In the genomic region with DNA sequence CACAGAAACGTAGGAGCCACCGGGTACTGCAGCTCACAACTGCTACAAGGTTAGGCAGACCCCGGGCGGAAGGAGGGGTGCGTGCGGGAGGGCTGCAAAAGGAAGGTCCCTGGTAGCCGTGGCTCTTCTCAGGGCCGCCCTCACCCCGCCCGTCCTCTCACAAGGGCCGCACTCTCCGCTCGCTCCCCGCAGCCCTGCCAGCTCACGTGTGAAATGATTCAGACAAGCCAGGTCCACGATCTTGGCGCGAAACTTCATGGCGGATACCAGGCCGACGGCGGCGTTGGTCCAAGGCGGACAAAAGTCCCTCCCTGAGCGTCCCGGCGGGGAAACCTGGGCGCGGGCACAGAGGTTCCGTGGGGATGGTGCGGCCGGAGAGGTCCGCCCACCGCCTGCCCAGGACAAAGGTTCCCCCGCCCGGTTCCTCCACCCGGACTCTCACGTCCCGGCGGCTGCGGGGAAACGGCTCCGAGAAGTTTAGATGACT, we compare ENCODE assay signal across 8 mouse cellular contexts. TPM values are rescaled to one million over a fixed set of nuclear protein-coding genes. Genes with fewer than 3 reads are reported as not detected.
DNase-seq lines count a peak whose midpoint lies in the region; ATAC-seq lines count a peak whose summit lies in the region.

A gene (minus strand): TSS at position 339 of the 487 bp plus-strand sequence.

- H3K36me3 ChIP-seq in heart, embryonic 13.5 days: peaks cover 26% of the 10 kb centered on the region
- peaks cover 28% of the 10 kb centered on the region for H3K36me3 ChIP-seq in liver, embryonic 12.5 days
- H3K36me3 ChIP-seq in stomach, embryonic 15.5 days: peaks cover 6% of the 10 kb centered on the region; the same call in 1 of the 2 replicates

- peak within 1 kb of the TSS; percentile 95 for H3K27ac ChIP-seq in heart, embryonic 13.5 days (replicated peaks)
- H3K27ac ChIP-seq in liver, embryonic 12.5 days: peak within 1 kb of the TSS; percentile 82
- peak within 1 kb of the TSS; percentile 95 for H3K27ac ChIP-seq in stomach, embryonic 15.5 days

- DNase-seq in CD4-positive helper T cell, adult 2 months (ENCODE audit: low read depth, low spot score): peak; percentile 66
- DNase-seq in brain, embryonic 18.5 days (ENCODE audit: low read depth, low spot score): peak; percentile 37
- peak; percentile 93 for DNase-seq in kidney, postnatal 10 days
- peak; percentile 68 to 77 for DNase-seq in natural killer cell, adult 2 months (ENCODE audit: low spot score in 2 of 2)

- peak; percentile 99 for ATAC-seq in erythroid progenitor cell, adult 5-6 weeks (replicated peaks; ENCODE audit: low FRiP score, poor library complexity, severe bottlenecking)
- peak; percentile 76 for ATAC-seq in heart, embryonic 13.5 days (ENCODE audit: extremely low read depth, insufficient number of reproducible peaks, low FRiP score, low TSS enrichment)
- ATAC-seq in liver, embryonic 12.5 days: peak; percentile 96
- peak; percentile 96 for ATAC-seq in stomach, embryonic 15.5 days (ENCODE audit: insufficient read depth, low FRiP score, low read depth)

- H3K4me3 ChIP-seq in heart, embryonic 13.5 days: peak within 1 kb of the TSS; percentile 90
- H3K4me3 ChIP-seq in liver, embryonic 12.5 days: peak within 1 kb of the TSS; percentile 80
- peak within 1 kb of the TSS; percentile 88 for H3K4me3 ChIP-seq in stomach, embryonic 15.5 days (replicated peaks)

- peak within 1 kb of the TSS; percentile 95 for H3K9ac ChIP-seq in heart, embryonic 13.5 days
- H3K9ac ChIP-seq in liver, embryonic 12.5 days: peak within 1 kb of the TSS; percentile 87
- peak within 1 kb of the TSS; percentile 81 for H3K9ac ChIP-seq in stomach, embryonic 15.5 days

- H3K9me3 ChIP-seq in heart, embryonic 13.5 days: no peaks in the 10 kb centered on the region
- H3K9me3 ChIP-seq in liver, embryonic 12.5 days (replicated peaks): no peaks in the 10 kb centered on the region
- no peaks in the 10 kb centered on the region for H3K9me3 ChIP-seq in stomach, embryonic 15.5 days

- H3K4me1 ChIP-seq in heart, embryonic 13.5 days: peaks cover 23% of the 10 kb centered on the region
- H3K4me1 ChIP-seq in liver, embryonic 12.5 days: peaks cover 26% of the 10 kb centered on the region
- 0 out of 2 replicates have a peak, but pooled peaks cover 2% of the 10 kb centered on the region for H3K4me1 ChIP-seq in stomach, embryonic 15.5 days

- 0% methylated on average over 43 of the region's 43 CpGs for WGBS in heart, embryonic 13.5 days
- 2% methylated on average over 43 of the region's 43 CpGs for WGBS in liver, embryonic 12.5 days (ENCODE audit: insufficient replicate concordance)
- WGBS in stomach, embryonic 15.5 days: under 1% methylated on average over 43 of the region's 43 CpGs

- H3K27me3 ChIP-seq in heart, embryonic 13.5 days (replicated peaks): 0 out of 2 replicates have a peak, but pooled peaks cover 3% of the 10 kb centered on the region
- H3K27me3 ChIP-seq in liver, embryonic 12.5 days (replicated peaks): 0 out of 2 replicates have a peak, but pooled peaks cover 3% of the 10 kb centered on the region
- no peaks in the 10 kb centered on the region for H3K27me3 ChIP-seq in stomach, embryonic 15.5 days (replicated peaks)

- H3K4me2 ChIP-seq in heart, embryonic 13.5 days: peak within 1 kb of the TSS; percentile 94
- peak within 1 kb of the TSS; percentile 81 for H3K4me2 ChIP-seq in liver, embryonic 12.5 days
- peak within 1 kb of the TSS; percentile 89 for H3K4me2 ChIP-seq in stomach, embryonic 15.5 days

RNA-seq across cellular contexts. Expression of the gene that starts here (rescaled TPM):
- total RNA-seq in erythroid progenitor cell, adult 5-6 weeks (2015; ENCODE audit: low replicate concordance): 7.2 and 16.3 TPM in 2 replicates
- 6.5 and 8.5 TPM in 2 replicates for total RNA-seq in erythroid progenitor cell, adult 5-6 weeks (2017; ENCODE audit: low replicate concordance)
- 12.1 and 13.0 TPM in 2 replicates for polyA plus RNA-seq in heart, embryonic 13.5 days (2015; fragmentation: Nextera tagmentation; extraction: Ambion mirVana)
- 12.8 and 14.4 TPM in 2 replicates for polyA plus RNA-seq in liver, embryonic 12.5 days (2016; fragmentation: Nextera tagmentation; extraction: Ambion mirVana)
- polyA plus RNA-seq in stomach, embryonic 15.5 days (2015; fragmentation: Nextera tagmentation; extraction: Ambion mirVana): 15.5 TPM in 2 replicates

Comparison
In these comparisons a context has a peak if more than half of its experiments do, and no peak if none do; other contexts are left out.
1. Peak in every context shown above with its lines: DNase-seq, ATAC-seq, H3K4me3 ChIP-seq and H3K27ac ChIP-seq.
2. DNase-seq: peak in every context shown above with its lines; median percentile 93 in kidney, postnatal 10 days; 72 in natural killer cell, adult 2 months; 66 in CD4-positive helper T cell, adult 2 months; 37 in brain, embryonic 18.5 days.